Mouse (Mus musculus) erythroblast, embryonic 14.5 days (primary cell): ENCODE data around the gene Lmnb2. TPM values are rescaled to one million over a fixed set of nuclear protein-coding genes. Genes with fewer than 3 reads are reported as not detected.

Experiments
- H3K27me3 ChIP-seq: 2 replicates; pipeline ENCODE4 v1.6.1; 2012; ENCODE audit warnings: inconsistent platforms; ENCODE audit not compliant: control insufficient read depth
- H3K36me3 ChIP-seq: 2 replicates; pipeline ENCODE4 v1.6.1; 2012; ENCODE audit warnings: mild to moderate bottlenecking, inconsistent platforms; ENCODE audit not compliant: control insufficient read depth
- H3K4me1 ChIP-seq: 2 replicates; pipeline ENCODE4 v1.6.1; 2012; ENCODE audit warnings: inconsistent platforms; ENCODE audit not compliant: control insufficient read depth
- H3K4me3 ChIP-seq: replicated peaks from 2 replicates; pipeline ENCODE3; 2012; ENCODE audit warnings: moderate library complexity, mild to moderate bottlenecking, inconsistent platforms
- H3K9me3 ChIP-seq: 2 replicates; pipeline ENCODE4 v1.6.1; 2012; ENCODE audit warnings: low read length, inconsistent platforms, mixed read lengths; ENCODE audit not compliant: control insufficient read depth
- GATA1 ChIP-seq: IDR thresholded peaks from 2 replicates; pipeline ENCODE4 v1.6.1; 2012; ENCODE audit warnings: low read length, inconsistent platforms, mixed read lengths
- TAL1 ChIP-seq: IDR thresholded peaks from 3 replicates; pipeline ENCODE4 v1.6.1; 2012; ENCODE audit warnings: low read length, inconsistent platforms, mixed read lengths
- polyA plus RNA-seq: library from polyadenylated mRNA; stranded (reverse); fragments of >175 nt; gene quantifications from 2 replicates; pipeline ENCODE4 v1.2.3, GENCODE M21; 2012

Lmnb2 gene
- polyA plus RNA-seq, result 1.1 and 1.3 TPM in 2 replicates

DNA sequence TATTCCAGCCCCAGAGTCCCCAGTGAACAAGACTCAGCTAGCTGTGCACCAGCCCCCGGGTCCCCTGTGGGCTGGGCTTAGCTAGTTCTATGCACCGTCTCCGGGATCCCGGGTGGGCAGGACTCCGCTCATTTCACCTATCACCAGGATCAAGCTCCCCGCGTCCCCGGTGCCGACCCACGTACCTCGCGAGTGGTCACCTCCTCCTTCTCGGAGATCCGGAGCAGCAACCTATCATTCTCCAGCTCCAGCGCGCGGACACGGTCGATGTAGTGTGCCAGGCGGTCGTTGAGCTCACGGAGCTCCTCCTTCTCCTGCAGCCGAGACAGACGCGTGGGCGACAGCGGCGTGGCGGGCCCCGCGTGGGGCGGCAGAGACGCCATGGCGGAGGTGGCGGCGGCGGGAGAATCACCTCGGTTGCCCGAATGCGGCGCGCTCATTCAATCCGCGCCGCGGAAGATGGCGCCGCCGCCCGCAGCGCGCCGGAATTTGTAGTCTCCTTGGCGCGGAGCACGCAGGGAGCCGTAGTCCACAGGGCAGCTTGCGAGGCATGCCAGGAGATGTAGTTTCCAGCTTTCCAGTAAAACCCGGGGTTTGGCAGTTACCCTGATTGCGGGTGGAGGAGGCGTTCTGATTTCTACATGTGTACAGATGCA lies at the start of gene Lmnb2:
TSS of gene Lmnb2 (minus strand) at position 467 of the 656 bp plus-strand sequence.
- no peak for TF ChIP-seq GATA1
- TF ChIP-seq TAL1, result no peak
- Histone ChIP-seq H3K9me3 (no peaks in the 10 kb centered on the region), H3K36me3 (peaks cover 12% of the 10 kb centered on the region), H3K4me3 (peak within 1 kb of the TSS; percentile 81), H3K4me1 (peaks cover 57% of the 10 kb centered on the region), H3K27me3 (peaks cover 42% of the 10 kb centered on the region)

DNA sequence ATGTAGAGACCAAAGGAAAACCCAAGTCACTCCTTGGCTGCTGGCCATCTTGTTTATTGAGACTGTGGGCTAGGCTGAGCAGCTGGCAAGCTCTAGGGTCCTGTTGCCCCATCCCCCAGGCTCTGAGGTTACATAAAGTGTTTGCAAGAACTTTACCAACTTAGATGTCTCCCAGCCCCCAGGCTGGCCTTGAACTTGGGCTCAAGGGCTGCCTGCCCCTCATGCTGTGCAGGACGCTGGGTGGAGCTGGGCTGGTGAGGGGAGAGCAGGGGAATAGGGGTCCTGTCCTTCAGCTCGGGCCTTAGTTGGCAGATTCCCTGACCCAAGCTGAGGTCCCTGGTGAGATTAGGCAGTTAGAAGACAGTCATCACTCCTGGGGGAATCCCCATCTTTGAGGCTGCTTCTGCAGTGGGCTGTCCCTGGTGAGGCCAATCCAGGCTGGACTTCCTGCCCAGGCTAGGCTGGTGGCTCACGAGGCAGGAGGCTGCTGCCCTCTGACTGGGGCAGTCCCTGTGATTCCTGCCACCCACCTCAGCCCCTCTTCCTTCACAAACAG lies 49.1 kb upstream of the Lmnb2 start:
- TF ChIP-seq TAL1, result no peak
- no peak for TF ChIP-seq GATA1
- H3K4me1 ChIP-seq, result no peaks in the 10 kb centered on the region; the same call in 1 of the 2 replicates
- H3K4me3 ChIP-seq, result no peak overlapping the region
- no peaks in the 10 kb centered on the region; the same call in 1 of the 2 replicates for H3K9me3 ChIP-seq
- H3K27me3 ChIP-seq, result no peaks in the 10 kb centered on the region; the same call in 1 of the 2 replicates
- no peaks in the 10 kb centered on the region for H3K36me3 ChIP-seq

GRCm38 (mm10) chr10:80966296-80966695 lies 48.3 kb upstream of the Lmnb2 start:
- TF ChIP-seq GATA1 (no peak), TAL1 (no peak)
- no peak overlapping the region for H3K4me3 ChIP-seq
- H3K4me1 ChIP-seq, result peaks cover under 1% of the 10 kb centered on the region; the same call in 1 of the 2 replicates
- H3K36me3 ChIP-seq, result no peaks in the 10 kb centered on the region
- H3K9me3 ChIP-seq, result no peaks in the 10 kb centered on the region; the same call in 1 of the 2 replicates
- no peaks in the 10 kb centered on the region for H3K27me3 ChIP-seq

- Histone ChIP-seq H3K4me1 (peaks cover 1% of the 10 kb centered on the region; the same call in 1 of the 2 replicates), H3K27me3 (no peaks in the 10 kb centered on the region), H3K36me3 (no peaks in the 10 kb centered on the region), H3K4me3 (no peak overlapping the region), H3K9me3 (no peaks in the 10 kb centered on the region)
- TF ChIP-seq TAL1 (no peak), GATA1 (no peak)
Measured at GRCm38 (mm10) chr10:80963031-80963975, 45.3 kb upstream of the Lmnb2 start.

DNA sequence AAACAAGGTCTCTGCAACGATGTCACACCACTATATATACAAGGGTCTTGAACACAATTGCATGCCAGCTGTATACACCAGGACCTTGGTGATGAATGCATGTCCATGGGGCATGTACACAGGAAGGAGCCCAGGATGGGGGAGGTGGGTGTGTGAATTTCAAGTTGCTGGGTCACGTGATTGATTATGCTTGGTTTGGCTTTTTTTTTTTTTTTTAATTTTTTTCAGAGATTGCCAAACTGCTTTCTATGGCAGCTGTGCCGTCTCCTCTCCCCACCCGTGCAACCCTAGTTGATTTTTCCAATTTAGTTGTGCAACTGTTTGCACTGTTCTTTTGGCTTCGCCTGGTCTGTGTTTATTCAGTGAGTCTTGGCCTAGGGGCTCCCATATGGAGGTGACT lies 44.5 kb upstream of the Lmnb2 start:
- H3K4me3 ChIP-seq, result no peak overlapping the region
- H3K36me3 ChIP-seq, result no peaks in the 10 kb centered on the region
- TF ChIP-seq GATA1 (no peak), TAL1 (no peak)
- H3K4me1 ChIP-seq, result peaks cover 1% of the 10 kb centered on the region; the same call in 1 of the 2 replicates
- H3K27me3 ChIP-seq, result no peaks in the 10 kb centered on the region
- no peaks in the 10 kb centered on the region for H3K9me3 ChIP-seq

DNA sequence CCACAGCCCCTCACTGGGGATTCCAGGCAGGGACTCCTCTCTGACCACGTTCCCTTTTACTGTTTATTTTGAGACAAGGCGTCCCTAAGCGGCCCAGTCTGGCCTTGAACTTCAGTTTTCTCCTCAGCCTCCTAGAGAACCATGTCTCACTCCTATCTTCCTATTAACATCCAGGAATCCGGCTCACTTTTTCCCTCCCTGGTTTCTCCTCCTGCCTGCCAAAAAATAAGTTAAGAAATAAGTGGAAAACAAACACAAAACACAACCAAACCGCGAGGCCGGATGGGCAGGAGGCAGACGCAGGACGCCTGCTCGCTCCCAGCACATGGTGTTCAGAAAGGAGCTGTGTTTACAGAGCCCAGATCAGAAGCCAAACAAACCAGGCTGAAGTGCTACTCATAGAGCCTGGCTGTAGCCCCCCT lies 44.0 kb upstream of the Lmnb2 start:
- Histone ChIP-seq H3K27me3 (no peaks in the 10 kb centered on the region), H3K36me3 (no peaks in the 10 kb centered on the region), H3K4me1 (peaks cover 1% of the 10 kb centered on the region; the same call in 1 of the 2 replicates), H3K9me3 (no peaks in the 10 kb centered on the region), H3K4me3 (no peak overlapping the region)
- no peak for TF ChIP-seq TAL1
- TF ChIP-seq GATA1, result no peak

GRCm38 (mm10) chr10:80960551-80961508 lies 42.8 kb upstream of the Lmnb2 start:
- TF ChIP-seq TAL1 (no peak), GATA1 (no peak)
- H3K4me1 ChIP-seq, result peaks cover 1% of the 10 kb centered on the region; the same call in 1 of the 2 replicates
- no peak overlapping the region for H3K4me3 ChIP-seq
- no peaks in the 10 kb centered on the region for H3K27me3 ChIP-seq
- H3K36me3 ChIP-seq, result no peaks in the 10 kb centered on the region
- no peaks in the 10 kb centered on the region for H3K9me3 ChIP-seq
